Mouse (Mus musculus) layer of hippocampus, adult 8-10 months (tissue): ENCODE measurements around the gene Washc3. TPM values are rescaled to one million over a fixed set of nuclear protein-coding genes. Genes with fewer than 3 reads are reported as not detected.
A peak's percentile ranks its signal among the peaks of the same experiment; 100 is the strongest.

Experiments
- DNase-seq, 2 experiments: peaks; one replicate each; pipeline ENCODE4 v3.0.0; 2022; ENCODE audit warnings: low spot score in 2 of 2
- total RNA-seq, 4 experiments: library from RNA; stranded (reverse); gene quantifications; 2 replicates each; pipeline ENCODE4 v1.2.4; 2022

The Washc3 gene
- total RNA-seq, result 10 to 100 TPM; 25.5 to 28.8 (median 27.3) TPM

DNA sequence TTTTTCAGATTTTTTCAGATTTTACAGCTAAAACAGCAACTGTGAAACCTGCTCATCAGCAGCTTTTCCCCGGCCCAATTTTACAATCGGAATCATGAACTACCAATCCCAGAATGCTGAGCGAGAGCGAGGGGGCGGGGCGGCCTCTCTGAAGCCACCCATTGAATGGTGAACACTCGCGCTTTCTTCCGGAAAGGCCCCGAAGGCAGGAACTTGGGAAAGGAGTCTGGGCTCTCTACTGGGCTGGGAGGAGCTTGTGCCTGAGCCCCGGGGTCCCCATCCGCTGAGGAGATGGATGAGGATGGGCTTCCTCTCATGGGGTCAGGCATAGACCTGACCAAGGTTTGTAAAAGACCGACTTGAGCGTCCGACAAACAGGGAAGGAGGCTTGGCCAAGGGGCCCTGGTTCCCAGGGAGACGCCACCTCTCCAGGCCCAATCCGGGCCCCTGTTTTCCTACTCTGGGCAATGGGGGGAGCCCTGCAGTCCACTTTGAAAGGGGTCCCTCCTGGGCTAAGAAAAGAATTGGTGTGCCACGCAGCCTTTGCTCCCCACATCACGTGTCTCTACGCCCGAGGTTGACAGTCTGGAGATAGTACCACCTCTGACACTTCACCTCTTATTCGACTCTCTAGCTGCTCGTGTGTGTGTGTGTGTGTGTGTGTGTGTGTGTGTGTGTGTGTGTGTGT, at the start of gene Washc3:
Gene Washc3 (plus strand): TSS at position 143 of the 688 bp plus-strand sequence.
- DNase-seq, result peak; percentile 91

DNA sequence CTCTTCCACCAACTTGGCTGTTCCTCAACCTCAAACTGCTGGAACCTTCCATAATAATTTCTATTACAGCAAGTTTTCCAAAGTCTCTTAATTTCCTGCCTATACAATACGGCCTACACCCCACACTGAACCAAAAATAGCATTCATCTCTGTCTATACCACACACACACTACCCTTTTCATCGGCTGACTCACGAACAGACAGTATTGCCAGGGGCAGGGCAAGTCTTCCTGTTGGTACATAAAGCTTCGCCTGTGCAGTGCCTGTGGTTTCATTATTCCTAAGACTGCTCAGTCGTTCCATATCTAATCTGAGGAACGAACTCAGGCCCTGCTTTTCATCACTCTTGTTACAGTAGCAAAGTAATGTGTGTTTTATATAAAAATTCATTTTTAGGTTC, 49.2 kb upstream of the Washc3 start:
- DNase-seq, result no peak

DNA sequence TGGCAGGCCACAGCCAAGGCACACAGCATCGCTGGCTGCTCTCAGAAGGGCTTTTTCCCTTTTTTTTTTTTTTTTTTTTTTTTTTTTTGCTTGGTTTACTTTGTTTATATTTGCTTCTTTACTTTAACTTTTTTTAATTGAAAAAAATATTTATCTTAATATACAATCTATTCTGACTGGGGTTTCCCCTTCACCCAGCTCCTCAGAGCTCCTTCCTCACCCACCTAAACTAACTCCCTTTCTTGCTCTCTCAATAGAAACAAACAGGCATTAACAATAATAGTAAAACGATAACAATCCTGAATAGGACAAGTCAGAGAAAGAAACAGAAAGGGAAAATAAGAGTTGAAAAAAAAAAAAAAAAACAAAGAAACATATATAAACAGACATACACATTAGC, 38.8 kb upstream of the Washc3 start:
- DNase-seq, result no peak

DNA sequence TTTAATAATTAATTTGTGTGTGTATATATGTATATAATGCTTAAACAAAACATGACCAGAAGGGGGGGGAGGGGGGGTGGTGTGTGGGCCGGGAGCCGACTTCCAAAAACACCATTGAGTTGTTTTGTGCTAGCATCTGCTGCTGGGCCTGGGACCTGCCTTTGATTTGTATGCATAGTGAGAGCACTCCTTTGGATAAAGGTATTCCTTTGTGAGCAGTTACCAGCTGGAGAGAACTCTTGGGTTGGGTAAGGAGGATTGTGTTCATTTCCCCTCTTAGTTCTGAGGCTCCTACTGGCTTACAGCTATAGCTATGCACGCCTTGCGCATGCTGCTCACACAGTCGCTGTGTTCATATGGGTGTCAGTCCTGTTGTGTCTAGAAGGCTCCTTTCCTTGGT, 38.2 kb upstream of the Washc3 start:
- no peak for DNase-seq

DNA sequence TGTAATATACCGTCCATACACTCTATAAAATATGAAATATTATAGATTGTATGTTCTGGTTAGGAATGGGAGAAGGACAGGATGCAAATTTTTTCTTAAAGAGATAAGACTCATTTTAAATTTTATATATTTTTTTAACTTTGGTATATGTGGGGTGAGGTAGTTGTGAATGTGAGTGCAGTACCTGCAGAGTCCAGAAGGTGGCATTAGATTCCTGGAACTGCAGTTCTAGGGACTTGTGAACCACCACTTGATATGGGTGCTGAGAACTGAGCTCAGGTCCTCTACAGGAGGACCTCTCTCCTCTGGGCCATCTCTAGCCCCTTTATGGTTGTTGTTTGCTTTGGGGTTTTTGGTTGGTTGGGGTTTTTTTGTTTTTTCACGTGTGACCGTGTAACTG, 34.7 kb upstream of the Washc3 start:
- no peak for DNase-seq

DNA sequence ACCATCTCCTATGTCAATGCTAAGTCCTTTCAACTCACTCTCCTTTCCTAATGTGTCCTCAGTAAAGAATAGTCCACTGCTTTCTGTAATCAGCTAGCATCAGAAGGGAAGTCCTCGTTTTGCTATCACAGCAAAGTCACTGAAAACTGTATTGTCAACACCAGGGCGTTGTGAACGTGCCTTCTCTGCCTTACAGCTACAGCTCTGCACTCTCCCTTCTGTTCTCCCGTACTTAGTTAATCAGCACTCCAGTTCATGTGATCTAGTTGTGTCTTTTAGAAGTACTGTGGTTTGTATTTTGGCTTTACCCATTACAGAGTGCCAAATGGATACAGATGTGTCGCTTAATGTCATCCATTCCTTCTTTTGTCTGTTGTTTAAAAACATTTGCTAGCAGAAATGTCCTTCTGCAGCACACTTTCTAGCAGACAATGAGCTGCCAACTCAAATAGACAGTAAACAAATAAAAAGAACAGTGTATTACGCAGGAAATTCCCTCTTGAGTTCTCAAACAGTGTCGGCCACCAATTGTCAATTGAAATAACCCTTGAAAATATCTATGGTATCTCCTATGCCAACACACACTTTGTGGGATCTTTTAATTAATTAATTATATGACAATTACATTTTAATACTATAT, 33.3 kb upstream of the Washc3 start:
- no peak for DNase-seq

DNA sequence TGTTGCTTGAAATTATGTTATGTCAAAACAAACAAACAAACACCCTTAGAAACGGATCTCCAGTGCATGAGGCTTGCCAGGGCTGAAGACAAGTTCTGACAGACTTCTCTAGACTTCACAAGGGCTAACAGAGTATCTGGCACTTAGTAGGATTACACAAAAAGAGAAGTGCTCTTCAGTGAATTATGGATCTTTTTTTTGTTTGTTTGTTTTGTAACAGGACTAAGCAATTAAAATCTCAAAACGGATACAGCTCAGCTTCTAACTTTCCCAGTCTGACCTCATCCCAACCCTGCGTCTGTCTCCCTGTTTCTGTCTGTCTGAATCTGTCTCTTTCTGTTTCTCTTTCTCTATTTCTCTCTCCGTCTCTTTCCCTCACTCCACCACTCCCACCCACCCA, 352 bp upstream of the Washc3 start:
- no peak for DNase-seq

DNA sequence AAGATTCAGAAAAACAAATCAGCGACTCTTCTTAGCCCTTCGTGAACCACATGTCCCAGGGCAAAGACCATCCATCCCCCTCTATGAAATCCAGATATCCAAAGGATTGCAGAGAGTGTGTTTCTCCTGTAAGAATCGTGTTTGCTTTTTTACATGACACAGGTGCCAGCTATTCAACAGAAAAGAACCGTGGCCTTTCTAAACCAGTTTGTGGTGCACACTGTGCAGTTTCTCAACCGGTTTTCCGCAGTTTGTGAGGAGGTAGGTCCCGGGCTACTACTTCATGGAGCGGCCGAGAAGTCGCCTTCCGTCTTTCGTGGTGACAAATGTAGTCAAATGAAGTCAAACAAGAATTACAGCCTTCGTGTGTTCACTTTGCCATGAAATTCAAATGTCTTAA, 757 bp downstream of the Washc3 start:
- DNase-seq, result no peak

DNA sequence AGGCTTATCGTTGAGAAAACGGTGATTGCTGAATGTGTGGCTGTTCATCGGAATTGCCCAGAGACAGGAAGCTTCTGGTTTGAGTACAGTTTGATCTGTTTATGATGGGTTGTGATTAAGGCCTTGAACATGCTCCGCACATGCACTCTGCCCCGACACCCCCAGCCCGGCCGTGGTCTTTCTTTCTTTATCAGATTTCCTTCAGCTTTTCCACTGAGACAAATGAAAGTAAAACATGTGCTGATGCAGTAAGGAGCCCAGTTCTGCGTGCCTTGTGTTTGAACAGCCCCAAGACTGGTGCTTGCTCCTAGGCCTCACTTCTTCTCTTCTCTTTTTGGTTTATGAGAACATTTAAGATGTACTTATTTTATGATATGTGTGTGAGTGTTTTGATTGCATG, 1.7 kb downstream of the Washc3 start:
- no peak for DNase-seq

DNA sequence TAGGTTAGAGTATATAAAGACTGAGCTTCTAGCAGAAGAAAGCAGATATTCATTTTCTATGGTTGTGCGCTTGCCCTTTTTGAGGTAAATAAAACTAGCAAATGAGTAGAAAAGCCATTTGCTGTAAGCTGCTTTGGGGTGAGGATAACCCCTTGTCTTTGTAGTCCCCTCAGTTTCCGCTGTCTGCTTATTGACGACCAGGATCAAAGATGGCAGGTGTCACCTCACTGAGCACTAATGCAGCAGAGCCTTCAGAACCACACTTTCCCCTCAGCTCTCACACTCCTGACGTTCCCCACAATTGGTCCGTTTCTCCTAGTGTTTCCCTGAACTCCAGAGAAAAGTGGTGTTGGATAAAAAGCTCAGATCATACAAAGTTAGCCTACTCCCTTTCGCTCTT, 2.3 kb downstream of the Washc3 start:
- no peak for DNase-seq

DNA sequence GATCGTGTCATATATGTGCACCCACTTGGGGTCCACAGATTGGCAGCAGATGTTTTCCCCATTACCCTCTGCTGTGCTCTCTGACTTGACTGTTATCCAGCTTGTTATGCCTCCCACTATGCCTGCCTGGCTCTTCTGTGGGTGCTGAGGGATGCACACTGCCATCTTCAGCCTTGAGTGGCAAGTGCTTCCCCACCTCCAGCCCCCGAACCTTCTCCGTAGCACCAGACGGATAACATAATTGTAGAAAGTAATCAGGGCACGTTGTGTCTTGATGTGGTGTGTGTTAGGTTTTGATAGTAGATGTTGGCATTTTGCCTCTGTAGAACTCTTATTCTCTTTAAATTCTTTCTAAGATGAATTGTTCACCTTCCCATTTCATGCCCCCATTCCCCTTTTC, 11.8 kb downstream of the Washc3 start:
- DNase-seq, result no peak

DNA sequence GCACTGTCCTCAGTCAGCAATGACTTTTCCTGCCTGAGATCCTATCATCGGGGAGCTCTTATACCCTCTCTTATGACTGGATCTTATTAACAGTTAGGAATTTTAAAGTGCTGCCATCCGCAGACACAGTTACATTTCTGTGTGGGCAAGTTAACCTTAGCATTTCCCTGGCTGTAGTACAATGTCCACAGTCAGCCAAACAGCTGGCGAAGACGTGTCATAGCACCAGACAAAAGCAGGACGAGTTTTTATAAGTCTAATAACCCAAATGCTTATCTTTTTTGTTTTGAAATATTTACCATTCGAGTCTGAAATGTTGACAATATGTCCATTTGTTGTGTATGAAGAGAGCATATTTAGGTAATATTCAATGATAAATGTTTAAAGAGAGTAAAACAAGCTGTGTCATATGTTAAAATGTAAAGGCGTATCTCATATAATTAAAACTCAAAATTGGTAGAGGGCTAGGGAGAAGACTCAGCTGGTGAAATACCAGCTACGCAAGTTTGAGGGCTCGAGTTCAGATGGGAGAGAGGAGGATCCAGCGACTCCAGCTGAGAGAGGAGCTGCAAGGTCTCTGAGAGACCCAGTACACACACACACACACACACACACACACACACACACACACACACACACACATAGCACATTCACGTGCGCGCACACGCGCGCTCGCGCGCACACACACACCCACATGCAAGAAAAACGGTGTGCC, 14.1 kb downstream of the Washc3 start:
- DNase-seq, result no peak

DNA sequence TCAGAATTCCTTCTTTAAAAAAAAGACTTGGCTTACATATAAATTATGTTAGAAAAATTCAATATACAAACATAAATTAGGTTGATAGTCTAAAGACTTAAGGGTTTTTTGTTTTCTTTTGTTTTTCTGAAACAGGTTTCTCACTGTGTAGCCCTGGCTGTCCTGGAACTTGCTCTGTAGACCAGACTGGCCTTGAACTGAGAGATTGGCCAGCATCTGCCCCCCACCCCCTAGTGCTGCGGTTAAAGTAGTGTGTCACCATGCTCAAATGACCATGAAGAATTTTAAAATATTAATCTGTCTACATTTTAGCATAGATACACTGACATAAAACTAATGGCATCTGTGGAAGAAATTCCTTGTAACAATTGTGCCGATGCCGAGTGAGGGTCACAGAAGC, 17.3 kb downstream of the Washc3 start:
- no peak for DNase-seq

DNA sequence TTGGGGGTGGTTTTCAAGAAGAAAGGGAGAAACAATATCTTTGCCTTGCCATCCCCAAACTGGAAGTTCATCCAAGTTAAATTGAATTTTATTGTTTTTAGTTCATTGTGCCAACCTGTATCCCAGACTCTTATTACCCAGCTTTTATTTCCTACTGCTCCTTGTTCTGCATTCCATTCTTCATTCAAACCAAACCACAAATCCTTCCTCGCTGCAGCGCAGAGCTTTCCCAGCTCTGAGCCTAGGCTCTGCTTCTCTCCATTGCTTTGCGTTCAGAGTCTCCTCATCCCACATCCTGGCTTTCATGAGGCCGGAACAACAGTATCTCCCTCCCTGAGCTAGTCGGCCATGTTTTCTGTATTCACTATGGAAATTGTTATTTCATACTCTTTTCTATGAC, 20.8 kb downstream of the Washc3 start:
- DNase-seq, result no peak

DNA sequence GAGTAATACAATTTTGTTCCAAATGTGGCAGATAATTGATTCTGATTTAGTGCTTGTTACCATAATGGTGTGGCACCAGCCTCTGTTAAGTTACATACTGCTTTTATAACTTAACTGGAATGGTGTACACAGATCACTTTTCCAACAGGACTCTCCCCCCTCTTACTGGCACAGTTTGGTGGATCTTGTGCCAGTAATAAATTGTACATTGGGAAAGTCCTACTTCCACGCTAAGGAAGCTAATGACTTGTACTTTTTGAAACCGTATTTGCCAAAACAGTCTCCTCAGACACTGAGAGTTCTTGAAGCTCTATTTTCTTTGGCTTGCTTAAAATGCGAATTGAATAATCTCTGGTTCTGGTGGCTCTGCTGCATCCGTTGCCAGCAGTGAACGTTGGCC, 24.5 kb downstream of the Washc3 start:
- DNase-seq, result no peak

DNA sequence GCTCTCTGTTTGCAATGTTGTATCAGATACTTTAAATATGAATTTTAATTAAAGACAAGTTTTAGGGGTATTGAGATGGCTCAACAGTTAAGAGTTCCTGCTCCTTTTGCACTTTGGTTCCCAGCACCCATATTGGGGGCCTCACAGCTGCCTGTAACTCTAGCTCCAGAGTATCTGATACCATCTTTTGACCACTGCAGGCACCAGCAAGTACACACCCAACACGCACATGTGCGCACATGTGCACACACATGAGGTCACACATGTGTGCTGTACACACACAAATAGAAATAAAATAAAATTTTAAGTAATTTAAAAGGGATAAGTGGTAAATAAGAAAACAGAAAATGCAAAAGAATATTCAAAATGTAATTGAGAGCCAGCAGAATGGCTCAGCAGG, 27.1 kb downstream of the Washc3 start:
- DNase-seq, result no peak

DNA sequence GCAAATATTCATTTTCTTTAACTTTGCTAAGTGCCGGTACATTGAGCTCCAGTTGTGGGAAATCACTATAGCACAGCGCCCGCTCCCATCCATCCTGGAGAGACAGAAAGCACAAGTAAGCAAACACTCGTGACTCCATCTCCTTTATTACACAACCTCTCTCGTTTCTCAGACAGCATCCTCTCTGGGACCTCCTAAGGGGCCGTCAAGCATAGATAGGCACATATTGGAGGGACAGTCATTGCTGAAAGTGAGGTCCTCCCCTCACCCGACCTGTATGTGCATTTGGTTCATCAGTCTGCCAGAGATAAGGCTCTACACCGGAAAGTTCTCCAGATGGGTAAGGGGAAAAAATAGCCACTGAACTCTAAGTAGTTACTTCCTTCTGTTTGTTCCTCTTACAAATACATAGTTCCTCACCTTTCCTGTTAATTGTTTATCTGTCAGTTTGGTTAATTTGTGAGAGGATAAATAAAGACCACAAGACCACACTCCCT, 27.7 kb downstream of the Washc3 start:
- no peak for DNase-seq

DNA sequence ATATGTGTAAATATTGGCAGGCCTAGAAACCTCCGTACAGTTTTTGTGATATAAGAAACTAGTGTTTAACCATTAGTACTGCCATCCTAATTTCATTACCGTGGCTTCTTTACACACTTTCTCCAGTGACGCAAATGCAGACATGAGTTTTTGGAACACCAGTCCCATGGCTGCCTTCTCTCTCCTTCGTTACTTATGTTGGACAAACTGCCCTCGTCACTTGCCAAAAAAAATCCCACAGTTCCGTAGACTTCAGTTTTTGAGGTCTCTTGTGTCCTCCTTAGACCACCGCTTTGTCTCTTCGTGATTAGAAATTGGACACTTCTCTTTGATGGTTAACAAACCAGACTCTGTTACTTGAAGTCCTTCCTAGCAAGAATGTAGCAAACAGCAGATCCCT, 30.8 kb downstream of the Washc3 start:
- no peak for DNase-seq

DNA sequence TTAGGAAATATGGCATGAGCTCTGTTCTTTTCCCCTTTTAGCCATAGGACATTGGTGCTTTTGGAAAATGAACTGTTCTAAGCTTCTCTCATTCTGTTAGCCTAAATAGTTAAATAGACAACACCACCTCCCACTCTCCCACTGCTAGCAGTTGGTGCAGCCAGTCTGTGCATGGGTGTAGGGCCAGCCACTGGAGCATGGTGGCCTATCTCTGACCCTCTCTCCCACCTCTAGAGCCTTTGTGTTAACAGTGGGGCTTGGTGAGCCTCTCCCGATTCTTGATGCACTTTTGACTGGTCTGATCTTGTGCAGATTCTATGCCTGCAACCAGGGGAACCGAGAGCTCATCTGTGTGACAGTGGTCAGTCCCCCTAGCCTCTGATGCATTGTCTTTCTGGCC, 31.9 kb downstream of the Washc3 start:
- no peak for DNase-seq

DNA sequence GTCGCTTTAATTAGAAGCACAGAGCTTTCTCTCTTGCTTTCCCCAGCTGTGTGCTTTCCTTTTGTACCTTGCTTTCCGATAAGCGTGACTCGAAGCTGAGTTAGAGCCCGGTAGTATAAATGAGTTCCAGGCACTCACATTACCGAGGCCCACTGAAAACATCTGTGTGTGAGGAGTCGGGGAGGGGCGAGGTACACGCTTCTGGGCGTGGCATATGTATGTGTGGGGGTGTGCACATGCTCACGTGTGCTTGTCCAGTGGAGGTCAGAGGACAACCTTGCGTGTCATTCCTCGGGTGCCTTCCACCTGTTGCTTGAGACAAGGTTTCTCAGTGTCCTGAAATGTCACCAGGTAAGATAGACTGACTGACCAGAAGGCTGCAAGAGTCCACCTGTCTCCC, 43.8 kb downstream of the Washc3 start:
- no peak for DNase-seq

DNA sequence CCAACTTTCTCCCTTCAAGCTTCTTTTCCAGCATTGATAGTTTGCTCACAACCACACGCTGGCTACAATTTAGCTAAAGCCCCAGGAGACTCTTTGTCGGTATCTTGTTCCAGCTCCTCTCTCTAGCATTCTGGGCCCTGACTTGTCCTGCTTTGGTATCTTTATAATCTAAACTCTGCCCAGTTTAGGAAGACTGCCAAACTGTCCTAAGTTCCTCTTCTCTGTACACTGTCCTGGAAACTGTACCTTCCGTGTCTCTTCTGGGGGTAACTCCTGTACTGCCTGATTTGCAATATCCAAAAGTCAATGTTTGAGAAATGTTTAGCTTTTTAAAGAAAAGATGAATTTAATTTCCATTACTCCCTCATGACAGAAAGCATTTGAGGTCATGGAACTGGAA, 49.4 kb downstream of the Washc3 start:
- DNase-seq, result no peak

DNA sequence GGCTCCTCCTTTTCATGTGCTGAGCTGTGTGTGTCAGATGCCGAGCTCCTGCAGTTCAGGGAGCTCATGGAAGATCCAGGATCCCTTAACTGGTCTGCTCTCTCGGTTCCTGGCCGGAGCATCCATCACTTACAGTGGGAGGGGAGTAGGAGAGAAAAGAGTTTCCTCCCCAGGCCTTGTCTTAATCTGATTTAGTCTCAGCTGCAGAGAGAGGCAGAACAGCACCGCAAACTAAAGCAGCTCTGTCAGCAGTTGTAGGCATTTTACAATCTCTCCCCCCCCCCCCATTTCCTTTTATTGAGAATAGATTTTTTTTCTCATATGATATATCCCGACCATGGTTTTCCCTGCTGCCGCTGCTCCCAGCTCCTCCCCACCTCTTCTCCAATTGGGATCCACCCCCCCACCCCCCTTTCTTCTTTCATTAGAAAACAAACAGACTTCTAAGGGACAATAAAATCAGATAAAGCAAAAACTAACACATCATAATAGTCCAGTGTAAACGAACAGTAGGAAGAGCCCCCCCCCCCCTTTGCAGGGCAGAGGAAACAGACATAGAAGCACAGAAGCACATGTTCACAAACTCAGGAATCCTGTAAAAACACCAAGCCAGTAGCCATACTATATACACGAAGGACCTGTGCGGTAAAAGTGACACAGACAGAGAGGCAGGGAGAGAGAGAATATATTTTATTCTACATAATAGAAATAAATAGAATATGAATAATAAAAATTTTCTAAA, 51.4 kb downstream of the Washc3 start:
- DNase-seq, result no peak
